ENCODE assay signal across 13 mouse cellular contexts in the genomic region with DNA sequence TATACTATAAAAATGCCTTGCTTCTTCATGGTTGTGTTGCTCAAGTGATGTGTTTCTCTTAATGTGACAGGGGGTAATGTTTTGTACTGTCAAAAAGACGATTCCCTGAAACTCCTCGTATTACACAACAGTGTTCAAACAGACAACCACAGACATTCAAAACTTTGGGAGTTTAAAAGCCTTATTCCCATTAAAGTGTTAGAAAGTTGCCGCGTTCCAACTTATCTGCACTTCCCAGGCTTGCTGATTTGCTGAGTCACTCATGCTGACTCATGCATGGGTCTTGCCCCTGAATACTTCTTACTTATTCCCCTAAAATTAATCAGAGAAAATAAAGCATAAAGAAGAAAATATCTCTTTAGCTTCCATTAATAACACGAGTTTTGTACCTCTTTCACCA.
A peak's percentile ranks its signal among the peaks of the same experiment; 100 is the strongest.
DNase-seq lines count a peak whose midpoint lies in the region; ATAC-seq and TF ChIP-seq lines count a peak whose summit lies in the region.
"Had no signal": no experiment of that assay in that cellular context is flagged by ENCODE, and none has a peak within 500 bp of the region (broad histone marks: within the 10 kb centered on the region; RNA-seq: fewer than 3 reads in every experiment).

No protein-coding gene starts in this region.

- no peak overlapping the region for H3K4me3 ChIP-seq in heart, embryonic 12.5 days
- no peak overlapping the region for H3K4me3 ChIP-seq in myocyte
- H3K4me3 ChIP-seq in left cerebral cortex, adult 2 months: no peak overlapping the region

- no peaks in the 10 kb centered on the region for H3K27me3 ChIP-seq in heart, embryonic 12.5 days (replicated peaks)
- H3K27me3 ChIP-seq in myocyte (ENCODE audit: control insufficient read depth, insufficient read depth, insufficient read length): no peaks in the 10 kb centered on the region
- H3K27me3 ChIP-seq: CH12.LX had no signal

- peaks cover 6% of the 10 kb centered on the region; the same call in 1 of the 2 replicates for H3K4me1 ChIP-seq in heart, embryonic 12.5 days (replicated peaks)

- H3K27ac ChIP-seq in heart, embryonic 12.5 days (ENCODE audit: poor library complexity, severe bottlenecking): no peak overlapping the region
- H3K27ac ChIP-seq in left cerebral cortex, adult 2 months: no peak overlapping the region

- no peak overlapping the region for H3K4me2 ChIP-seq in heart, embryonic 12.5 days
- peak overlapping the region; percentile 55 for H3K4me2 ChIP-seq in myocyte (ENCODE audit: low read depth)

- H3K9ac ChIP-seq in heart, embryonic 12.5 days: no peak overlapping the region

- peak; percentile 92 for ATAC-seq in heart, embryonic 12.5 days (ENCODE audit: insufficient number of reproducible peaks, low FRiP score)
- ATAC-seq: forebrain, embryonic 16.5 days had no signal

- no peak overlapping the region for H3ac ChIP-seq in myocyte (ENCODE audit: control insufficient read depth, insufficient read length)

- no peak for TF ChIP-seq POLR2A in myocyte (IDR thresholded peaks at IDR 0.05; ENCODE audit: insufficient read length, low read depth)

- H3K9me3 ChIP-seq in heart, embryonic 12.5 days (replicated peaks): no peaks in the 10 kb centered on the region

- WGBS in heart, embryonic 12.5 days: 60% methylated on average over 5 of the region's 5 CpGs

- intact Hi-C loops in heart, postnatal 25 days (cut with DNase I): no loop called here
- intact Hi-C loops in left cerebral cortex, adult 2 months (cut with DNase I): no loop called here

- H3K79me2 ChIP-seq in myocyte (ENCODE audit: control insufficient read depth, insufficient read depth): no peaks in the 10 kb centered on the region

- DNase-seq in heart, adult 8-10 months (ENCODE audit: low spot score): peak; percentile 7
- no peak for DNase-seq in heart, postnatal 25 days (ENCODE audit: low spot score)
- peak; percentile 38 for DNase-seq in Muller cell, postnatal 12 days (ENCODE audit: inconsistent ontology term)
- DNase-seq in retina, embryonic 14.5 days (ENCODE audit: low spot score): no peak
- no peak for DNase-seq in left cerebral cortex, adult 2 months (ENCODE audit: extremely low spot score in 1 of 2, low spot score in 2 of 2)
- DNase-seq in left cerebral cortex, adult 8-10 months (ENCODE audit: low spot score in 2 of 2): no peak
- DNase-seq: embryo, embryonic 11 days; kidney, adult 8-10 months; lung, adult 2 months had no signal

- H3K36me3 ChIP-seq in heart, embryonic 12.5 days: no peaks in the 10 kb centered on the region
- H3K36me3 ChIP-seq in myocyte (ENCODE audit: control insufficient read depth, insufficient read depth): no peaks in the 10 kb centered on the region

- TF ChIP-seq CTCF in left cerebral cortex, adult 2 months (IDR thresholded peaks at IDR 0.05): no peak

TF ChIP-seq in myocyte, 11 proteins besides CTCF, POLR2A, EP300 and RAD21:
- TF ChIP-seq MAX (IDR thresholded peaks at IDR 0.05; ENCODE audit: low read depth) (no peak), POLR2AphosphoS2 (IDR thresholded peaks at IDR 0.05; ENCODE audit: insufficient read length, low read depth) (no peak), MYOD1 (IDR thresholded peaks at IDR 0.05; ENCODE audit: control insufficient read depth in 1 of 3, insufficient read length in 2 of 3, low read depth in 2 of 3) (no peak), E2F4 (IDR thresholded peaks at IDR 0.05; ENCODE audit: insufficient read depth) (no peak), CEBPB (IDR thresholded peaks at IDR 0.05; ENCODE audit: insufficient read depth, poor library complexity, severe bottlenecking) (peak; percentile 80; the same call in 1 of the 2 replicates)

Comparison
In these comparisons a context has a peak if more than half of its experiments do, and no peak if none do; other contexts are left out.
1. DNase-seq: peak in heart, adult 8-10 months (single experiment) and Muller cell, postnatal 12 days (single experiment); none in heart, postnatal 25 days (single experiment), retina, embryonic 14.5 days (single experiment), left cerebral cortex, adult 2 months (0 of 2) and left cerebral cortex, adult 8-10 months (0 of 2).